Mouse (Mus musculus) layer of hippocampus, adult 2 months (tissue): ENCODE measurements around the gene Hint2. TPM values are rescaled to one million over a fixed set of nuclear protein-coding genes. Genes with fewer than 3 reads are reported as not detected.

Source experiments
- DNase-seq, 2 experiments: peaks; one replicate each; pipeline ENCODE4 v3.0.0; 2022; ENCODE audit warnings: low spot score in 2 of 2
- H3K27ac ChIP-seq: fragments of 200-600 bp; 2 replicates; pipeline ENCODE4 v1.8.1; 2022
- H3K4me3 ChIP-seq: fragments of 200-600 bp; 2 replicates; pipeline ENCODE4 v1.8.1; 2022; ENCODE audit warnings: mild to moderate bottlenecking
- CTCF ChIP-seq: fragments of 200-600 bp; conservative IDR thresholded peaks from 2 replicates; pipeline ENCODE4 v1.8.1; 2022; ENCODE audit warnings: antibody characterized with exemption, mild to moderate bottlenecking, moderate library complexity
- total RNA-seq, 2 experiments: library from RNA; stranded (reverse); gene quantifications; 2 replicates each; pipeline ENCODE4 v1.2.3; 2021

The Hint2 gene
- total RNA-seq, 2 experiments from 2014 or later, result 31.4 to 32.9 TPM

- no peak for TF ChIP-seq CTCF
- no peak for DNase-seq
- Histone ChIP-seq H3K27ac (no peak overlapping the region), H3K4me3 (no peak overlapping the region)
These were observed 16.2 kb downstream of the Hint2 start for GRCm38 (mm10) chr4:43640076-43640475.

GRCm38 (mm10) chr4:43636751-43637150 is 19.5 kb downstream of the Hint2 start:
- Histone ChIP-seq H3K4me3 (no peak overlapping the region), H3K27ac (no peak overlapping the region)
- DNase-seq, result no peak
- no peak for TF ChIP-seq CTCF

- no peak for TF ChIP-seq CTCF
- Histone ChIP-seq H3K27ac (no peak overlapping the region), H3K4me3 (no peak overlapping the region)
- no peak for DNase-seq
These were observed 21.5 kb downstream of the Hint2 start for GRCm38 (mm10) chr4:43634621-43635374.

GRCm38 (mm10) chr4:43633736-43634135 is 22.5 kb downstream of the Hint2 start:
- TF ChIP-seq CTCF, result no peak
- H3K27ac ChIP-seq, result no peak overlapping the region
- no peak overlapping the region for H3K4me3 ChIP-seq
- DNase-seq, result no peak

GRCm38 (mm10) chr4:43633296-43633695 is 23.0 kb downstream of the Hint2 start:
- no peak overlapping the region for H3K4me3 ChIP-seq
- H3K27ac ChIP-seq, result no peak overlapping the region
- TF ChIP-seq CTCF, result no peak
- DNase-seq, result no peak

- TF ChIP-seq CTCF, result no peak
- Histone ChIP-seq H3K4me3 (peak overlapping the region; percentile 82), H3K27ac (peak overlapping the region; percentile 95)
- DNase-seq, result no peak
These were observed 24.0 kb downstream of the Hint2 start for GRCm38 (mm10) chr4:43631956-43632920.

GRCm38 (mm10) chr4:43631046-43631955 is 25.0 kb downstream of the Hint2 start, which contains the start of gene Npr2:
Npr2 (plus strand) TSS chr4:43631935.
- DNase-seq, result no peak
- TF ChIP-seq CTCF, result no peak
- H3K27ac ChIP-seq, result peak within 1 kb of the TSS; percentile 95

GRCm38 (mm10) chr4:43630671-43631045 is 25.6 kb downstream of the Hint2 start:
- peak overlapping the region; percentile 95 for H3K27ac ChIP-seq
- no peak for TF ChIP-seq CTCF
- DNase-seq, result no peak
- peak overlapping the region; percentile 82 for H3K4me3 ChIP-seq

More at GRCm38 (mm10) chr4:43631046-43631955, 25.0 kb downstream of the Hint2 start, which contains the start of gene Npr2:
- H3K4me3 ChIP-seq, result peak within 1 kb of the TSS; percentile 82

GRCm38 (mm10) chr4:43630030-43630581 is 26.2 kb downstream of the Hint2 start:
- TF ChIP-seq CTCF, result peak; percentile 92
- DNase-seq, result peak; percentile 89
- Histone ChIP-seq H3K27ac (peak overlapping the region; percentile 95), H3K4me3 (peak overlapping the region; percentile 30; the same call in 1 of the 2 replicates)

- no peak overlapping the region for H3K4me3 ChIP-seq
- H3K27ac ChIP-seq, result 0 out of 2 replicates have a peak overlapping the region, but pooled peaks have one; percentile 67
- DNase-seq, result peak in 1 of 2 experiments; percentile 22
These were observed 27.0 kb downstream of the Hint2 start for GRCm38 (mm10) chr4:43629106-43629817.

GRCm38 (mm10) chr4:43620146-43620778 is 36.0 kb downstream of the Hint2 start:
- Histone ChIP-seq H3K27ac (no peak overlapping the region), H3K4me3 (no peak overlapping the region)
- TF ChIP-seq CTCF, result no peak
- DNase-seq, result no peak

More at GRCm38 (mm10) chr4:43629106-43629817, 27.0 kb downstream of the Hint2 start:
- TF ChIP-seq CTCF, result no peak
